Mouse (Mus musculus) kidney, adult 10 weeks (tissue): ENCODE results near the gene Adamtsl1. TPM values are rescaled to one million over a fixed set of nuclear protein-coding genes. Genes with fewer than 3 reads are reported as not detected.

Source experiments
- polyA plus RNA-seq: library from polyadenylated mRNA; stranded (reverse); fragments of 350-450 nt; fragmentation: Illumina TruSeq; extraction: RNeasy Lipid Tissue Mini Kit (QIAGEN cat#74804); gene quantifications from one replicate; pipeline ENCODE4 v1.2.3, GENCODE M21; 2014; ENCODE audit warnings: low read depth, low replicate concordance

The Adamtsl1 gene
- polyA plus RNA-seq, result 3.0 TPM

GRCm38 (mm10) chr4:85513792-85514191, at the start of gene Adamtsl1:
Adamtsl1 (plus strand) TSS chr4:85514172.

